Mouse (Mus musculus) E14TG2a.4 (cell line): ENCODE data around the gene Maml3.

Experiments
- H3K27me3 ChIP-seq: 2 replicates; pipeline ENCODE4 v1.6.1; 2014; ENCODE audit warnings: low read length, control low read depth; ENCODE audit not compliant: insufficient read depth
- H3K36me3 ChIP-seq: 2 replicates; pipeline ENCODE4 v1.6.1; 2014; ENCODE audit warnings: low read length, control low read depth; ENCODE audit not compliant: insufficient read depth
- H3K4me1 ChIP-seq: replicated peaks from 2 replicates; pipeline ENCODE4 v1.6.1; 2014; ENCODE audit warnings: low read depth, low read length, control low read depth
- H3K4me3 ChIP-seq: replicated peaks from 2 replicates; pipeline ENCODE4 v1.5.1; 2014; ENCODE audit warnings: mild to moderate bottlenecking, low read length
- H3K9me3 ChIP-seq: 2 replicates; pipeline ENCODE4 v1.6.1; 2014; ENCODE audit warnings: low read length, control low read depth
- CTCF ChIP-seq: conservative IDR thresholded peaks from 2 replicates; pipeline ENCODE4 v1.5.1; 2014; ENCODE audit warnings: low read length
- NANOG ChIP-seq: IDR thresholded peaks from 2 replicates; pipeline ENCODE4 v1.6.1; 2014; ENCODE audit warnings: borderline replicate concordance, low read length, mixed read lengths
- POU5F1 ChIP-seq: IDR thresholded peaks from 2 replicates; pipeline ENCODE4 v1.6.1; 2014; ENCODE audit warnings: low read length, borderline replicate concordance

Gene Maml3

GRCm38 (mm10) chr3:52033857-52034588, 70.9 kb downstream of the Maml3 start:
- Histone ChIP-seq H3K27me3 (peaks cover 47% of the 10 kb centered on the region), H3K9me3 (no peaks in the 10 kb centered on the region), H3K4me1 (peaks cover 18% of the 10 kb centered on the region; the same call in 1 of the 2 replicates), H3K4me3 (no peak overlapping the region), H3K36me3 (no peaks in the 10 kb centered on the region)
- TF ChIP-seq NANOG (no peak), POU5F1 (no peak), CTCF (no peak)

DNA sequence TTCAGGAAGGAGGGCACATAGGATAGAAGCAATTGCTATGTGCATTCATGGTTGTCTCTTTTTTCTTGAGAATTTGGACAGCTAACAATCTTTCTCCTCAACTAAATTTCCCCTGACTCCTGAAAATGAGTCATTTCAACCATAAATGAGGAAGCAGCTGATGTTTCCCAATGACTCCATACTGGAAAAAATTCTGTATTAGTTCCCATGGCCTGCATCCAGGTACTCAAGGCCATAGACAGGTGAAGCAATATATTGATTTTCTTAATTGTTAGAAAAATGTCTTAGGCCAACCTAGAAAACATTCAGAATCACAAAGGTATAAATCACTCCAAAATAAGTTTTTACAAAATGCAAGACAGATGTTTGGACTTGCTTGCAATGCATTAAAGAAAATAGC, 73.5 kb downstream of the Maml3 start:
- Histone ChIP-seq H3K9me3 (no peaks in the 10 kb centered on the region), H3K36me3 (no peaks in the 10 kb centered on the region), H3K4me3 (no peak overlapping the region), H3K4me1 (peaks cover 26% of the 10 kb centered on the region), H3K27me3 (peaks cover 35% of the 10 kb centered on the region)
- TF ChIP-seq NANOG = no peak
- TF ChIP-seq CTCF = no peak
- TF ChIP-seq POU5F1 = no peak

DNA sequence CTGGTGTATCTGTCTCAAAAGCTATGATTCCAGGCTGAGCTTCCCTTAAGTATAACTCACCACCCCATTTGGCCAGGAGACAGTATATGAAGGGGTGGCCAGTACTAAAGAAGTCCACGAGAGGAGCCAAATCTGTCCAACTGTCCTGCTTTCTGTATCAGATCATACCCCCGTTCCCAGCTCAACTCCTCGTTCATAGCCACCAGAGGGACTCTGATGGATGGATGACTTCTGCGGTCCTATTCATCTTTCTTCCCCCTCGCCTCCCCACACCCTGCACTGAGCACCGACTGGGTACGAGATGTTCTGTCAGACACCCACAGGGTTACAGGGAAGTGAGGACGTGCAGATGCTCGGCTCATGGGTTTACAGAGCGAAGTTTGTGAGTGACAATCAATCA, 74.8 kb downstream of the Maml3 start:
- Histone ChIP-seq H3K9me3 (no peaks in the 10 kb centered on the region), H3K36me3 (no peaks in the 10 kb centered on the region), H3K27me3 (peaks cover 34% of the 10 kb centered on the region), H3K4me1 (peaks cover 17% of the 10 kb centered on the region), H3K4me3 (no peak overlapping the region)
- TF ChIP-seq NANOG = no peak
- no peak for TF ChIP-seq CTCF
- no peak for TF ChIP-seq POU5F1

GRCm38 (mm10) chr3:52029661-52030081, 75.2 kb downstream of the Maml3 start:
- Histone ChIP-seq H3K9me3 (no peaks in the 10 kb centered on the region), H3K4me3 (no peak overlapping the region), H3K4me1 (peaks cover 14% of the 10 kb centered on the region), H3K27me3 (peaks cover 36% of the 10 kb centered on the region), H3K36me3 (no peaks in the 10 kb centered on the region)
- no peak for TF ChIP-seq CTCF
- no peak for TF ChIP-seq NANOG
- no peak for TF ChIP-seq POU5F1

GRCm38 (mm10) chr3:52027972-52028371, 76.9 kb downstream of the Maml3 start:
- Histone ChIP-seq H3K27me3 (peaks cover 49% of the 10 kb centered on the region), H3K9me3 (no peaks in the 10 kb centered on the region), H3K36me3 (no peaks in the 10 kb centered on the region), H3K4me1 (peaks cover 8% of the 10 kb centered on the region), H3K4me3 (no peak overlapping the region)
- TF ChIP-seq POU5F1 (no peak), CTCF (no peak), NANOG (no peak)

- no peak for TF ChIP-seq NANOG
- no peak for TF ChIP-seq POU5F1
- no peak for TF ChIP-seq CTCF
- Histone ChIP-seq H3K4me1 (peaks cover 12% of the 10 kb centered on the region), H3K27me3 (peaks cover 61% of the 10 kb centered on the region), H3K36me3 (no peaks in the 10 kb centered on the region), H3K4me3 (no peak overlapping the region), H3K9me3 (peaks cover 6% of the 10 kb centered on the region; the same call in 1 of the 2 replicates)
Measured at GRCm38 (mm10) chr3:52022486-52022885, 82.4 kb downstream of the Maml3 start.

GRCm38 (mm10) chr3:52018103-52018439, 86.8 kb downstream of the Maml3 start:
- H3K4me1 ChIP-seq = peaks cover 12% of the 10 kb centered on the region

GRCm38 (mm10) chr3:52017439-52018102, 87.3 kb downstream of the Maml3 start:
- no peaks in the 10 kb centered on the region for H3K36me3 ChIP-seq
- peaks cover 27% of the 10 kb centered on the region; the same call in 1 of the 2 replicates for H3K27me3 ChIP-seq
- H3K4me1 ChIP-seq = peaks cover 8% of the 10 kb centered on the region
- TF ChIP-seq POU5F1 = no peak
- TF ChIP-seq CTCF = no peak
- TF ChIP-seq NANOG = no peak
- peaks cover 6% of the 10 kb centered on the region; the same call in 1 of the 2 replicates for H3K9me3 ChIP-seq
- no peak overlapping the region for H3K4me3 ChIP-seq

More at GRCm38 (mm10) chr3:52018103-52018439, 86.8 kb downstream of the Maml3 start:
- Histone ChIP-seq H3K27me3 (peaks cover 31% of the 10 kb centered on the region; the same call in 1 of the 2 replicates), H3K36me3 (no peaks in the 10 kb centered on the region), H3K9me3 (peaks cover 6% of the 10 kb centered on the region; the same call in 1 of the 2 replicates), H3K4me3 (no peak overlapping the region)
- TF ChIP-seq POU5F1 (no peak), NANOG (no peak), CTCF (no peak)
